11 mouse cellular contexts compared by ENCODE assay signal in the genomic region with DNA sequence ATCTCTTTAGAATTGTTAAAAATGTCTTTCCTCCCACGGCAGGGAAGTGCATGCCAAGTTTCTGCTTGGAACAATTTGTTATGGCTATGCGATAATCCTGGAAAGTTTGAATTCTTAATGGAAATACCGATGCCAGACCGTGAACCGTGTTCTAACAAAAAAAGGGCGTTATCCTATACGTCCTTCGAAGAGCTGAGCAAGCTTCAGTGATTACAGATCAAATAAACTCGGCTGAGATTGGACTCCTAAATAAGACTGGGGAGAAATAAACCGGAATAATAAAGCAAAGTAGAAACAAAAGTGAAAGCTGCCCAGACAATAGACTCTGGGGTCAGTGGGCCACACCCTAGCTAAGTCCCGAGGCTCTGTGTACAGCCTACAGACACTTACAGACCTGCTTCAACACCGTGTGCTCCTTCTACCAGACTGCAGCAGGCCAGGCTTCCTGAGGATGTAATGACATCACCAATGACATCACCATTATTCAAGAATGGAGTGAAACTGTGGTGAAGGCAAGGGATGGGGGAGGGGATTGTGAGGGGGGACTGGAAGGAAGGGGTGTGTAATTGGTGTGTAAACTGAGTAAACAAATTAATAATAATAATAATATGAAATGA. TPM values are rescaled to one million over a fixed set of nuclear protein-coding genes. Genes with fewer than 3 reads are reported as not detected.
DNase-seq lines count a peak whose midpoint lies in the region; ATAC-seq and TF ChIP-seq lines count a peak whose summit lies in the region.
"Had no signal": no experiment of that assay in that cellular context is flagged by ENCODE, and none has a peak within 500 bp of the region (broad histone marks: within the 10 kb centered on the region; RNA-seq: fewer than 3 reads in every experiment).

No protein-coding gene starts in this region.

- 0 out of 2 replicates have a peak overlapping the region, but pooled peaks have one; percentile 27 for H3K4me2 ChIP-seq in lung, embryonic 16.5 days (ENCODE audit: low read depth, low read length)
- H3K4me2 ChIP-seq in midbrain, postnatal 0 days (ENCODE audit: low read depth, low read length, poor library complexity, severe bottlenecking), result no peak overlapping the region
- no peak overlapping the region for H3K4me2 ChIP-seq in midbrain, embryonic 13.5 days (replicated peaks)
- H3K4me2 ChIP-seq: stomach, embryonic 15.5 days had no signal

- peak; percentile 47 for ATAC-seq in granulocyte monocyte progenitor cell, adult 5-6 weeks (replicated peaks; ENCODE audit: poor library complexity, severe bottlenecking)
- ATAC-seq in lung, embryonic 16.5 days (ENCODE audit: low read depth), result peak; percentile 73; the same call in 1 of the 2 replicates
- ATAC-seq in midbrain, postnatal 0 days (ENCODE audit: low FRiP score), result no peak
- ATAC-seq in midbrain, embryonic 13.5 days, result no peak

- peak; percentile 44 to 64 for DNase-seq in heart, adult 18-20 months
- no peak for DNase-seq in heart, embryonic 10.5 days (ENCODE audit: low spot score)
- DNase-seq in 416B (ENCODE audit: low read depth), result peak; percentile 80
- no peak for DNase-seq in midbrain, postnatal 0 days (ENCODE audit: low spot score)
- no peak for DNase-seq in left cerebral cortex, adult 9 months (ENCODE audit: low spot score in 2 of 2)
- DNase-seq: embryo, embryonic 11 days had no signal

- H3K27me3 ChIP-seq in heart, embryonic 10.5 days (ENCODE audit: insufficient read depth, poor library complexity, severe bottlenecking), result no peaks in the 10 kb centered on the region
- H3K27me3 ChIP-seq in lung, embryonic 16.5 days (ENCODE audit: control insufficient read depth, insufficient read depth, low read depth, low read length), result no peaks in the 10 kb centered on the region
- no peaks in the 10 kb centered on the region for H3K27me3 ChIP-seq in midbrain, postnatal 0 days (ENCODE audit: insufficient read depth, low read length)
- peaks cover 4% of the 10 kb centered on the region; the same call in 1 of the 2 replicates for H3K27me3 ChIP-seq in midbrain, embryonic 13.5 days
- H3K27me3 ChIP-seq: stomach, embryonic 15.5 days had no signal

- no peak overlapping the region for H3K4me3 ChIP-seq in heart, embryonic 10.5 days
- H3K4me3 ChIP-seq in lung, embryonic 16.5 days (ENCODE audit: low read length), result peak overlapping the region; percentile 17
- no peak overlapping the region for H3K4me3 ChIP-seq in midbrain, postnatal 0 days (ENCODE audit: low read depth, low read length)
- H3K4me3 ChIP-seq in midbrain, embryonic 13.5 days (replicated peaks), result no peak overlapping the region
- H3K4me3 ChIP-seq: midbrain, embryonic 10.5 days; stomach, embryonic 15.5 days had no signal

- no peak overlapping the region for H3K27ac ChIP-seq in heart, embryonic 10.5 days
- no peak overlapping the region; the same call in 1 of the 2 replicates for H3K27ac ChIP-seq in lung, embryonic 16.5 days (ENCODE audit: low read length)
- no peak overlapping the region for H3K27ac ChIP-seq in midbrain, postnatal 0 days (ENCODE audit: low read depth, low read length)
- no peak overlapping the region for H3K27ac ChIP-seq in midbrain, embryonic 13.5 days
- H3K27ac ChIP-seq: midbrain, embryonic 10.5 days; stomach, embryonic 15.5 days had no signal

- H3K9ac ChIP-seq in lung, embryonic 16.5 days (ENCODE audit: low read length), result no peak overlapping the region
- no peak overlapping the region for H3K9ac ChIP-seq in midbrain, postnatal 0 days (replicated peaks; ENCODE audit: low read length, poor library complexity, severe bottlenecking)
- no peak overlapping the region for H3K9ac ChIP-seq in midbrain, embryonic 13.5 days (replicated peaks)
- H3K9ac ChIP-seq: stomach, embryonic 15.5 days had no signal

- peaks cover 3% of the 10 kb centered on the region for H3K4me1 ChIP-seq in heart, embryonic 10.5 days
- peaks cover 11% of the 10 kb centered on the region for H3K4me1 ChIP-seq in lung, embryonic 16.5 days (replicated peaks; ENCODE audit: control insufficient read depth, insufficient read depth, low read length)
- no peaks in the 10 kb centered on the region for H3K4me1 ChIP-seq in midbrain, postnatal 0 days (ENCODE audit: insufficient read depth, low read length)
- H3K4me1 ChIP-seq in midbrain, embryonic 13.5 days (replicated peaks), result peaks cover 8% of the 10 kb centered on the region

- no peak for TF ChIP-seq CTCF in midbrain, postnatal 0 days (IDR thresholded peaks at IDR 0.05)

- no peaks in the 10 kb centered on the region for H3K9me3 ChIP-seq in heart, embryonic 10.5 days
- no peaks in the 10 kb centered on the region for H3K9me3 ChIP-seq in lung, embryonic 16.5 days (ENCODE audit: control insufficient read depth, low read length)
- no peaks in the 10 kb centered on the region for H3K9me3 ChIP-seq in midbrain, postnatal 0 days (ENCODE audit: low read length)
- H3K9me3 ChIP-seq in midbrain, embryonic 13.5 days, result no peaks in the 10 kb centered on the region
- H3K9me3 ChIP-seq: midbrain, embryonic 10.5 days; stomach, embryonic 15.5 days had no signal

- WGBS in heart, embryonic 10.5 days, result 66% methylated on average over 12 of the region's 12 CpGs
- WGBS in lung, embryonic 16.5 days, result 44% methylated on average over 12 of the region's 12 CpGs
- WGBS in midbrain, postnatal 0 days, result 46% methylated on average over 12 of the region's 12 CpGs
- 58% methylated on average over 12 of the region's 12 CpGs for WGBS in midbrain, embryonic 13.5 days

- H3K36me3 ChIP-seq in heart, embryonic 10.5 days, result no peaks in the 10 kb centered on the region
- no peaks in the 10 kb centered on the region for H3K36me3 ChIP-seq in lung, embryonic 16.5 days (ENCODE audit: control insufficient read depth, insufficient read depth, low read length)
- no peaks in the 10 kb centered on the region for H3K36me3 ChIP-seq in midbrain, postnatal 0 days (ENCODE audit: insufficient read depth, low read length)
- no peaks in the 10 kb centered on the region for H3K36me3 ChIP-seq in midbrain, embryonic 13.5 days
- H3K36me3 ChIP-seq: midbrain, embryonic 10.5 days; stomach, embryonic 15.5 days had no signal

RNA-seq across cellular contexts. Expression of a gene that starts 6.2 kb away (rescaled TPM):
- 10 to 100 TPM; 28.5 to 34.3 TPM for total RNA-seq in heart, adult 18-20 months (2021)
- 3.9 and 6.2 TPM in 2 replicates for polyA plus RNA-seq in heart, embryonic 10.5 days (2016; fragmentation: Nextera tagmentation; extraction: Ambion mirVana)
- total RNA-seq in granulocyte monocyte progenitor cell, adult 5-6 weeks (2014; fragmentation: Nextera tagmentation), result 26.9 and 35.7 TPM in 2 replicates
- 6.0 and 11.9 TPM in 2 replicates for total RNA-seq in granulocyte monocyte progenitor cell, adult 5-6 weeks (2017)
- 8.3 and 9.8 TPM in 2 replicates for polyA plus RNA-seq in lung, embryonic 16.5 days (2015; fragmentation: Nextera tagmentation; extraction: Ambion mirVana)
- 26.6 and 31.4 TPM in 2 replicates for total RNA-seq in midbrain, postnatal 0 days (2014; rRNA removed)
- polyA plus RNA-seq in midbrain, postnatal 0 days (2015; fragmentation: Nextera tagmentation; extraction: Ambion mirVana), result 9.3 and 12.0 TPM in 2 replicates
- 6.3 and 7.1 TPM in 2 replicates for polyA plus RNA-seq in midbrain, embryonic 13.5 days (2015; fragmentation: Nextera tagmentation; extraction: Ambion mirVana)

Comparison
In these comparisons a context has a peak if more than half of its experiments do, and no peak if none do; other contexts are left out.
1. DNase-seq: peak in heart, adult 18-20 months (2 of 2) and 416B (single experiment); none in heart, embryonic 10.5 days (single experiment), midbrain, postnatal 0 days (single experiment) and left cerebral cortex, adult 9 months (0 of 2).
2. ATAC-seq: peak in granulocyte monocyte progenitor cell, adult 5-6 weeks (single experiment) and lung, embryonic 16.5 days (single experiment); none in midbrain, postnatal 0 days (single experiment) and midbrain, embryonic 13.5 days (single experiment).